Mouse (Mus musculus) lung, postnatal 10 days (tissue): Measurements from ENCODE around the gene Mlh3.

ENCODE experiments used
- DNase-seq: peaks from one replicate; pipeline ENCODE4 v3.0.0; 2021

Gene Mlh3

DNA sequence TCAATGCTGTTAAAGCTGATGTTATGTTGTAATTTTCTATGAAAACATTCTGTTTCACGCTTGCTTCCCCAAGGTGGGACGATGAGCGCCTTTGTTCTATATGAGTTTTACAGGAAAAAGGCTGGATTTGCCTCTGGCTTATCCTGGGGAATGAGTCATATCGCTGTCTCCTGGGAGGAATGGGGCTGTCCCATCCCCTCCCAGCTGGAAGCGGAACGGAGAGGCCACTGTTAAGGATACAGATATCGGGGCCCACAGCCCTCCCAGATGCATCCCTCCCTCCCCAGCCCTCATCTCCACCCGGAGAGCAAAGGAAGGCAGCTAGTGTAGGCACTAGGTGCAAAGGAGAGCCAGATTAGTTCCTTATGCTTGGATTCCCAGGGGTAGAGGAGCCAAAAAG, 84.6 kb downstream of the Mlh3 start:
- no peak for DNase-seq
